Mouse (Mus musculus) spleen, adult 2 months (tissue): ENCODE data around the gene Rtp4.

Experiments
- CTCF ChIP-seq: fragments of 200-500 bp; IDR thresholded peaks from 2 replicates; pipeline ENCODE4 v1.5.1; 2011; ENCODE audit warnings: mild to moderate bottlenecking, inconsistent platforms; ENCODE audit not compliant: insufficient read depth, insufficient read length, insufficient replicate concordance; ENCODE audit errors: extremely low read depth
- POLR2A ChIP-seq: fragments of 200-500 bp; IDR thresholded peaks from 2 replicates; pipeline ENCODE4 v1.6.1; 2011; ENCODE audit warnings: low read depth, low read length, inconsistent platforms

DNA sequence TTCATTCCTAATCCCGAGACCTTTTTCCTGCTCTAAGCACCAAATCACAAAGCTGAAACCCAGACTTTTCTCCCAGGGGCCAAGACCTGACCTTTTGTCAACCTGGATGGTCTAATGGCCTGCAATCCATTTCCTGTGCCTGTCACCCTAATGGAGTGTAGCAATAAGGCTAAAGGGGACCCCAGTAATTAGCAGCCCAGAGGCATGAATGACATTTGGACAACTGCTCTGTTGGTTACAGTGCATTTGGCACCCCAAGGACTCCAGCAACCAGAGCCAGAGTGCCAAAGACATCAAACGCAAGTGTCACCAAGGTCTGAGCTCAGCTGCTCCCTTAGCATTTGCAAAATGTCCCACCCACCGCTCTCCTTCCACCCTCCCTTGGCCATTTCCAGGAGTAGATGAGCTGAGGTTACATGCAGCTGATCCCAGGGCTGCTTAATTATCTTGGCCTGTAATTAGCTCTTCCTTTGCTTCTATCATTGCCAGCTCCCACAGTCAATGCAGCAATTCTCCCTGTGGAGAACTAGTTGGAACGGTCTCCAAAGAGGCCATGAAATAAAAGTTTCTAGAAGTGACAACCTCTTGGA, 48.4 kb downstream of the Rtp4 start:
- TF ChIP-seq CTCF (no peak), POLR2A (no peak)
